Mouse (Mus musculus) liver, adult (tissue): Measurements from ENCODE around the gene Gpam.

Source experiments
- GATA4 ChIP-seq: IDR thresholded peaks from 2 replicates; pipeline ENCODE4 v1.6.1; 2014; ENCODE audit warnings: mild to moderate bottlenecking, low read length; ENCODE audit not compliant: insufficient replicate concordance

The Gpam gene

GRCm38 (mm10) chr19:55061951-55062350, 65.1 kb downstream of the Gpam start:
- TF ChIP-seq GATA4, result no peak

- no peak for TF ChIP-seq GATA4
Measured at GRCm38 (mm10) chr19:55061447-55061901, 65.6 kb downstream of the Gpam start.

GRCm38 (mm10) chr19:55060964-55061363, 66.1 kb downstream of the Gpam start:
- no peak for TF ChIP-seq GATA4

GRCm38 (mm10) chr19:55057483-55057882, 69.6 kb downstream of the Gpam start:
- no peak for TF ChIP-seq GATA4

GRCm38 (mm10) chr19:55055634-55056269, 71.3 kb downstream of the Gpam start:
- TF ChIP-seq GATA4, result no peak

- no peak for TF ChIP-seq GATA4
Measured at GRCm38 (mm10) chr19:55053163-55053562, 73.9 kb downstream of the Gpam start.

- no peak for TF ChIP-seq GATA4
Measured at GRCm38 (mm10) chr19:55037406-55037805, 89.6 kb downstream of the Gpam start.

GRCm38 (mm10) chr19:55018872-55019271, 108.2 kb downstream of the Gpam start:
- TF ChIP-seq GATA4, result no peak
